Mouse (Mus musculus) ES-Bruce4 (cell line): ENCODE data around the gene Galnt18. TPM values are rescaled to one million over a fixed set of nuclear protein-coding genes. Genes with fewer than 3 reads are reported as not detected.

Experiments used
- H3K27ac ChIP-seq: 2 replicates; pipeline ENCODE4 v1.5.1; 2012; ENCODE audit warnings: low read length, inconsistent platforms; ENCODE audit not compliant: insufficient read depth
- H3K27me3 ChIP-seq: 2 replicates; pipeline ENCODE4 v1.6.1; 2012; ENCODE audit warnings: mild to moderate bottlenecking, low read length, inconsistent platforms; ENCODE audit not compliant: control insufficient read depth, poor library complexity, insufficient read depth, severe bottlenecking
- H3K36me3 ChIP-seq: 2 replicates; pipeline ENCODE4 v1.6.1; 2012; ENCODE audit warnings: inconsistent platforms, mild to moderate bottlenecking, low read length, moderate library complexity; ENCODE audit not compliant: control insufficient read depth, poor library complexity, insufficient read depth, severe bottlenecking
- H3K4me1 ChIP-seq: one replicate; pipeline ENCODE4 v1.8.1; 2011; ENCODE audit warnings: low read length; ENCODE audit not compliant: control insufficient read depth, insufficient read depth
- H3K4me3 ChIP-seq: 2 replicates; pipeline ENCODE4 v1.5.1; 2011; ENCODE audit warnings: low read depth, mild to moderate bottlenecking, low read length
- H3K9ac ChIP-seq: 2 replicates; pipeline ENCODE4 v1.6.1; 2012; ENCODE audit warnings: low read depth, mild to moderate bottlenecking, inconsistent platforms; ENCODE audit not compliant: poor library complexity, severe bottlenecking
- H3K9me3 ChIP-seq: replicated peaks from 2 replicates; pipeline ENCODE4 v1.6.1; 2012; ENCODE audit warnings: mild to moderate bottlenecking, low read length, inconsistent platforms; ENCODE audit not compliant: control insufficient read depth, poor library complexity, insufficient read depth, severe bottlenecking
- CTCF ChIP-seq: IDR thresholded peaks from one replicate; pipeline ENCODE4 v1.8.1; 2011; ENCODE audit warnings: low read depth, low read length
- EP300 ChIP-seq: IDR thresholded peaks from 2 replicates; pipeline ENCODE4 v1.6.1; 2011; ENCODE audit warnings: low read depth, low read length; ENCODE audit not compliant: insufficient read depth
- POLR2A ChIP-seq: IDR thresholded peaks from one replicate; pipeline ENCODE4 v1.8.1; 2011; ENCODE audit warnings: low read length; ENCODE audit not compliant: insufficient read depth
- polyA plus RNA-seq: library from polyadenylated mRNA; stranded (reverse); fragments of >200 nt; gene quantifications from 2 replicates; pipeline ENCODE4 v1.2.4, GENCODE M21; 2011; ENCODE audit warnings: low read depth; ENCODE audit not compliant: missing spikeins, insufficient read depth, insufficient read length

Gene Galnt18
- polyA plus RNA-seq, 1 experiment = 2.6 TPM

DNA sequence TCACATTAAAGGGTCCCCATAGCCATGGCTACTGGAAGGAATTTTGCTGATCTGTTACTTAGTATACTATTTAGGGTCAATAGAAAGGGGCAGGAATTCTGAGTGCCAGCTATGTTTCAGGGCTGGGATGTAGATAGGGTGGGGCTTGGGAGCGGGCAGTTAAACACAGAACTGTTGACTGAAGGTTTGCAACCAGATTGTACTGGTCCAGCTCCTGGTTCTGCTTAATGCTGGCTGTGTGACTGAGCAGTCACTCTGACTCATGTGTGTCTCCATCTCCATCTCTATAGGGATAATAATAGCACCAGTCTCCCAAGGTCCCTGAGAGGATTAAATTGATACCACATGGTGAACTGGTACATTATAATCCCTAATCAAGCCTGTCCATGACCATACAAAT is 258.9 kb downstream of the Galnt18 start:
- H3K4me3 ChIP-seq = no peak overlapping the region
- H3K9ac ChIP-seq = no peak overlapping the region
- H3K27me3 ChIP-seq = no peaks in the 10 kb centered on the region
- TF ChIP-seq CTCF (no peak), POLR2A (no peak), EP300 (no peak)
- no peaks in the 10 kb centered on the region for H3K36me3 ChIP-seq
- H3K4me1 ChIP-seq = no peaks in the 10 kb centered on the region
- no peak overlapping the region for H3K27ac ChIP-seq
- H3K9me3 ChIP-seq = no peaks in the 10 kb centered on the region

DNA sequence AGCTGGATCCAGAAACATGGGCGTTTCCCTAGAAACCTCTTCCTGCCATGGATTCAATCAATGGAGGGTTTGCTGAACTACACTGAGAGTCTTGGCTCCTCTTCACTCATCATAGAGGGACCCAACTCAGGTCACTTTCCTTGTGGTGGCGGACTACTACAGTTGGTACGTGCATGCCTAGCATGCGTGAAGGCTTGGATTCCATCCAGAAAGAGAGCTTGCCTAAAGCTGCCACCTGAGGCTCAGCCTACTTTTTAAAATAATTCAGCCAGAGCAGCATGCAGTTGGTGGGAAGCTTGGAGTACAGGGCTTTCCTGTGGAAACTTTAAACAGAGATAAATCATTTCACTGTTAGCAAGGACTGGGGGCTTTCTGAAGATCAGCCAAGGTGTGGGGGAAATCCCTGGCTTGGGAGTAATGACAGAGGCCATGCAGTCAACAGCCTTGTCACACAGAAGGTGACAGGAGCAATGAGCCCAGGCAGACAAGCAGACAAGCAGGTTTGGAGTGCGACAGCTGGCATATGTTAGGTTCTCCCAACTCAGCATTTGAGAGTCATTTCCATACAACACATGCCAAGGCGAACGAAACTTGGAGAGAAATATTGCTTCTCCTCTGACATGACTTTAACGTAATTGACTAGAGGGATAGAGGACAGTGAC is 261.1 kb downstream of the Galnt18 start:
- no peaks in the 10 kb centered on the region for H3K27me3 ChIP-seq
- TF ChIP-seq EP300 = no peak
- no peak for TF ChIP-seq CTCF
- TF ChIP-seq POLR2A = no peak

DNA sequence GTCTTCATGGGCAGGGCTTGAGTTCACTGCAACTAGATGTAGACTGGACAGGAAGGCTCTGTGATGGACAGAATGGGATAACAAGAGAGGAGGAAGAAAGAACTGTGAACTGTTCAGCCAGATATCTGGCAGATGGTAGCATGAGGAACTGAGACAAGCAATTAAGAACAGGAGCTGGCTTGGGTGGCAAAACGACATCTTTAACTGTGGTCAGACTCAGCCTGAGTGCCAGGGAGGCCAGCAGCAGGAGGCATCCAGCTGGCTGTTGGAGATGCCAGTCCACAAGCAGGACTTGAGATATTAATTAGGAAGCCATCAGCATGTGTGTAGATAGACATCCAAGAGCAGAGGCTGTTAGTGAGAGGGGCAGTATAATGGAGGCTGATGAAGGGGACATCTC is 262.9 kb downstream of the Galnt18 start:
- no peak overlapping the region for H3K27ac ChIP-seq
- TF ChIP-seq POLR2A (no peak), EP300 (no peak), CTCF (no peak)

More for the DNA sequence above, 261.1 kb downstream of the Galnt18 start:
- no peaks in the 10 kb centered on the region for H3K9me3 ChIP-seq
- no peak overlapping the region for H3K27ac ChIP-seq
- no peak overlapping the region for H3K9ac ChIP-seq
- no peak overlapping the region for H3K4me3 ChIP-seq
- H3K4me1 ChIP-seq = no peaks in the 10 kb centered on the region
- H3K36me3 ChIP-seq = no peaks in the 10 kb centered on the region

DNA sequence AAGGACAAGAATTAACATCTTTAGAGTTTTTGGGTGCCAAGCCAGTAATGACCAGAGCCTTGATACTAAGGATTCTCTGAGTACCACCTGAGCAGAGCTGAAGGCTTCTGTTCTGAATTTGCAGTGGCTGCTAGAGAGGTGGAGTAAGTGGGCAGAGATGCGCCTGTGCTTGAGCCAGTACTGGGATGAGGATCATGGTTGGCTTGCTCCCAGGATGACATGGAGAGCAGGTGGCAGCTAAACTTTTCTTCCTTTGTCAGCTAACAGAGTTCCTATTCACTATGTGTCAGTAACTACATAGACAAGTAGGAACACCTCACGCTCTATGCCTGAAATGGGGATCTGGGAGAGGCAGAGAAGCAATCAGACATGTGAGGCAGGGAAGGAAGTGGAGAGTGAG is 264.3 kb downstream of the Galnt18 start:
- H3K9ac ChIP-seq = no peak overlapping the region
- H3K4me1 ChIP-seq = no peaks in the 10 kb centered on the region
- H3K36me3 ChIP-seq = no peaks in the 10 kb centered on the region

More for the DNA sequence above, 262.9 kb downstream of the Galnt18 start:
- H3K4me3 ChIP-seq = no peak overlapping the region
- H3K9ac ChIP-seq = no peak overlapping the region
- no peaks in the 10 kb centered on the region for H3K4me1 ChIP-seq
- H3K27me3 ChIP-seq = no peaks in the 10 kb centered on the region
- H3K9me3 ChIP-seq = no peaks in the 10 kb centered on the region
- H3K36me3 ChIP-seq = no peaks in the 10 kb centered on the region

DNA sequence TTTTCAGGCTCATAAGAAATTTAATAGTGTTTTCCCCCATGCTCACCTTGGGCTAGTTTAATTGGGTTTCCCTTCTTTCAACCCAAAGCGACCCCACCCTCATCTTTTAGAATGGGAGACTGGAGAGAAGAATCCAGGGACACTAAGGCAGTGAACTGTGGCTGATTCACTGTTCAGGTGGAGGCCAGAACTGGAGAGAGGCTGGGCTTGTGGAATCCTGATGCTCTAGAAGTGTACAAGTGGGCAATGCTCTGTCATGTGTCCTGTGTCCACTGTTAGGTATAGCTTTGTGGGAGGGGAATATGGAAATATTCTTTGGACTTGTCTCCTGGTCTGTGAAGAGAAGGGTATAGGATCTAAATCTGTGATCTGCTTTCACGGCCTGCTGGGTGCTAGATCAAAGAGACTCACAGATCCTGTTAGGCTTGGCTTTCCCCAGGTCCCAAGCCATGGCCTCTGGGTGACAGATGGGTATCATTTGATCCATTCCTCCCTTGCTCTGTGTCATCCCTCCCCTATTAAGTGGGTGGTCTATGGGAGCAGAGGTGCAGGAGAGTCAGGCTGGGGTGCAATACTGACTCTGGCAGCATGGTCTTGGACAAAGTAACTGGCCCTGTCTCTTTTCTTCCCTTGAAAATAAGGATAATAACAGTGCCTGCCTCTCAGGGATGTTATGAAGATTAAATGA is 270.5 kb downstream of the Galnt18 start:
- no peaks in the 10 kb centered on the region for H3K27me3 ChIP-seq
- no peak overlapping the region for H3K27ac ChIP-seq
- no peak overlapping the region for H3K9ac ChIP-seq
- no peaks in the 10 kb centered on the region for H3K36me3 ChIP-seq
- H3K9me3 ChIP-seq = no peaks in the 10 kb centered on the region
- TF ChIP-seq EP300 (no peak), POLR2A (no peak), CTCF (no peak)
- H3K4me3 ChIP-seq = no peak overlapping the region
- no peaks in the 10 kb centered on the region for H3K4me1 ChIP-seq

More for the DNA sequence above, 264.3 kb downstream of the Galnt18 start:
- H3K9me3 ChIP-seq = no peaks in the 10 kb centered on the region
- H3K4me3 ChIP-seq = no peak overlapping the region
- H3K27ac ChIP-seq = no peak overlapping the region
- TF ChIP-seq POLR2A = no peak
- no peak for TF ChIP-seq EP300
- TF ChIP-seq CTCF = no peak
- H3K27me3 ChIP-seq = no peaks in the 10 kb centered on the region

DNA sequence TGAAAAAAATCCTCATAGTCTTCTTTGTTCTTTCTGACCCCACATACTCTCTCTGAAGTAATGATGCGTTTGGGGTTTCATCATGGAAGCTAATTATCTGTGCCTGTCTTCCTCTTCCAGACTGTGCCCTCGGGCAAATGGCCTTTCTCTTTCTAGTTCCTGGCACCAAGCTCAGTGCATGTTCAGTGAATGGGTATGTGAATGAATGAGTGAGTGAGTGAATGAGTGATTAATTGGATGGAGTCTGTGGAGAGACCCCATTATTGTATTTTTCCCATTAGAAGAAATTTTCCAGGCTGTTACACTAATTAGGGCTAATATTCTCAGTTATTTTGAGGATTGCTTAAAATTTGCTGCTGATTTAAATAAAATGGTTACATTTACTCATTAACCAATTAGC is 279.2 kb downstream of the Galnt18 start:
- Histone ChIP-seq H3K4me3 (no peak overlapping the region), H3K27me3 (no peaks in the 10 kb centered on the region), H3K9me3 (no peaks in the 10 kb centered on the region), H3K27ac (no peak overlapping the region), H3K36me3 (no peaks in the 10 kb centered on the region), H3K4me1 (no peaks in the 10 kb centered on the region), H3K9ac (no peak overlapping the region)
- TF ChIP-seq EP300 = no peak
- TF ChIP-seq CTCF = no peak
- TF ChIP-seq POLR2A = no peak
